Mouse (Mus musculus) right cerebral cortex, postnatal 10 days (tissue): ENCODE data around the gene Cntn5.

Source experiments
- DNase-seq, 2 experiments: peaks; one replicate each; pipeline ENCODE4 v3.0.0; 2021; ENCODE audit warnings: low spot score in 2 of 2

Cntn5 gene

DNA sequence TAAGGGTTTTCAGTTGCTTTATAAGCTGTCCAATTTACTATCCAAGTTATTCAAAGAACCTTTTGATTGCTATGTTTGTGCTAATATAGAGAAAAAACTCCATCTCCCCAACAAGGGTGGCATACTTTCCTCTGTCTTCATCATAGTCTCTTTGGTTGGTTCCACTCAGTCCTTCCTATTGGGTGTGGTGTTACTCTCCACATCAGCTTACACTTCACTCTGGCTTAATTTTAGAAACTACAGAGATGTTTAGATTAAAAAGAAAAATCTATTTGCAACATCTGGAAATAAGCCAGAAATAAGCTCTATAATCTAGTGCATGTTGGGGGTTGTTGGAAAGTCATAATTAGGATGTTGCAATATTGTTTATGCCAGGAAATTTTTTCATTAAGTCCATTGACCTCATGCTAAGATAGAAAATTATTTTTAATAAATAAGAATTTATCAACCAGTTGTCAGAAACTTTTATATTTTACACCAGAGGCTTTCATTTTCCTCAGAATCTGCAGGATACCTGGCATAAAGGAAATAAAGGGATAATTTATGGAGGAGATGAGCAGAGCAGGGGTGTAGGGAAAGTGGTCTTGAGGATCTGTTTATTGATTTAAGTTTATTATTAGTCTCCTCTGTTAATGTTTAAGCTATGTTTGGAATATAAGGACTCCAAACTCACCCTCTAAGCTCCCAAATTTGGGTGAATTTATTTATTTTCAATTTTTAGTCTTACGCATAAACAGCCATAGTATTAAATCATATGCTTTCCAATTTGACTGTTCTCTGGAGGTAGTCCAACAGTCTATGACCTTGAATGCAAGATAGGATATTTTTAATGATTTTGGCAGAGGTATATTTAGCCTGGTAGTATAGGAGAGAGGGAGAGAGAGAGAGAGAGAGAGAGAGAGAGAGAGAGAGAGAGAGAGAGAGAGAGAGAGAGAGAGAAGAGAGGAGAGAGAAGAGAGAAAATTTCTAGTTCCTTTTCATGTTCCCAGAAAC, 966.8 kb downstream of the Cntn5 start:
- DNase-seq, result no peak

DNA sequence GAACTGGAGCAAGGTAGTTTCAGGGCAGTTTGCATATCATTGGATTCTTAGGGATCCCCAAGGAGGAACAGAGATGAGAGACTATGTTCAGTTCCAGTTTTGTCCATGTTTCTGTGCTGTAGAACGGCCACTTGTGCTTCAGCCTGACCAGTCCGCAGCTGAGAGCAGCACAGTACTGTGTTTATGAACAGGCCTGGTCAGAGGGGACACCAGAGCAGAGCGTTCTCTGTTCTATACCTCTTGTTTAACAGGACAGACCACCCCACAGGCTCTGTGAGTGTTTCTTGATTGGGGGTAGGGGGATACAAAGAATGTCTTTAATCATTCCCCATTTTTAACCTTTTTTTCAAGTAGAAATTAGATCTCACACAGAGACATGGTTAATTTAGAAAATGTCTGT, 984.0 kb downstream of the Cntn5 start:
- DNase-seq, result no peak

DNA sequence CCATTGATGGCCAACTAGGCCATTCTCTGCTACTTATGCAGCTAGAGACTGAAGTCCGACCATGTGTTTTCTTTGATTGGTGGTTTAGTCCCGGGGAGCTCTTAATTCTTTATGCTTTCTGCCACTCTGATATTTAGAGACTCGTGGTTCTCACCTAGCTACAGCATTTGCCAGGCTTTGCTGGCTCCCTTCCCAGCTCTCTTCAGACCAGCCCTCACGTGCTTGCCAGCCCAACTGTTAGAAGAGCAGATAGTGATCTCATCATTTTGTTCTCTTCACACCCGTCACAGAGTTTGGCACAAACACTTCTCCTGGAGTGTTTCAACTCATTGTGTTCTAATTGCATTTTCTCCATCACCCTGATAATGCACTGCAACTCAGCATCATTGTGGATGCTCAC, 1005.5 kb downstream of the Cntn5 start:
- peak; percentile 70 to 78 for DNase-seq

DNA sequence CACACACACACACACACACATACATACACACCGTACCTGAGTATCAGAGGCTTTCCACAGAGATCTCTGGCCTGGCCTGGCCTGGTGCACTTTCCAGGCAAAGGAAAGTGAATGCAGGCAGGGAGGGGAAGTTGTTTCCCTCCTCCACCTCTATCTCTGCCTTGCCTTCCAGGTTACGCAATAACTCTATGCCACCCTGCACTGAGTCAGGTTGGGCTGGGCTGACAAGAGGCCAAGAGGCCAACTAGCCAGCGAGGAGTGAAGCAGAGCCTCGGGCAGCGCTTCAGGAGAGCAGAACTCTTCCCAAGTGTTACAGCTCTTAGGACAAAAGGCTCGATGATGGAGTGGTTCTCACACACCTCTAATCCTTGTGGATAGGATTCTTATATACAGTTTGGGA, 1018.4 kb downstream of the Cntn5 start:
- no peak for DNase-seq

DNA sequence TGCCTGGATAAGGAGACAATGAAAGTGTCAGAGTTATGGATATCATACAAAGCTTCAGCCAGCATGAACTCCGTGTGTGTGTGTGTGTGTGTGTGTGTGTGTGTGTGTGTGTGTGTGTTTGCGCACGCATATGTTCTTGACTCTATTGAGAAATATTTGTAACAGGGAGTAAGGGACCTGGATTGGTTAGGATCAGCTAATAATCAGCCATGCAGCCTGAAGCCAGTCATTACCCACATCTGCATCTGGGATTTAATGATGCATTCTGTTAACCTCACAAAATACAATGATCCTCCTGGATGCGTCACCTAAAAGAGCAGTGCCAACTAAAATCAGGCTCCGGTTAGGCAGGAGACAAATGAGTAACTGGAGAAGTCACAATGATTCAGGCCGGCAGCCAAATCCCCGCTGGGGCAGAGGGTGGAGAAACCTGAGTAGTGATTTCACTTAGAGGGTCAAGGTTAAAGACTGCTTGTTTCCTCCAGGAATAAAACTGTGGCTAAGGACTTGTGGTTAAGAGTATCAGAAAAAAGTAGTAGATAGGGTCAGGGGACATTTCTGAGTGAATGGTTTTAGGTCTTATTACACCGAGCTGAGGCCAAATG, 1021.7 kb downstream of the Cntn5 start:
- DNase-seq, result no peak

DNA sequence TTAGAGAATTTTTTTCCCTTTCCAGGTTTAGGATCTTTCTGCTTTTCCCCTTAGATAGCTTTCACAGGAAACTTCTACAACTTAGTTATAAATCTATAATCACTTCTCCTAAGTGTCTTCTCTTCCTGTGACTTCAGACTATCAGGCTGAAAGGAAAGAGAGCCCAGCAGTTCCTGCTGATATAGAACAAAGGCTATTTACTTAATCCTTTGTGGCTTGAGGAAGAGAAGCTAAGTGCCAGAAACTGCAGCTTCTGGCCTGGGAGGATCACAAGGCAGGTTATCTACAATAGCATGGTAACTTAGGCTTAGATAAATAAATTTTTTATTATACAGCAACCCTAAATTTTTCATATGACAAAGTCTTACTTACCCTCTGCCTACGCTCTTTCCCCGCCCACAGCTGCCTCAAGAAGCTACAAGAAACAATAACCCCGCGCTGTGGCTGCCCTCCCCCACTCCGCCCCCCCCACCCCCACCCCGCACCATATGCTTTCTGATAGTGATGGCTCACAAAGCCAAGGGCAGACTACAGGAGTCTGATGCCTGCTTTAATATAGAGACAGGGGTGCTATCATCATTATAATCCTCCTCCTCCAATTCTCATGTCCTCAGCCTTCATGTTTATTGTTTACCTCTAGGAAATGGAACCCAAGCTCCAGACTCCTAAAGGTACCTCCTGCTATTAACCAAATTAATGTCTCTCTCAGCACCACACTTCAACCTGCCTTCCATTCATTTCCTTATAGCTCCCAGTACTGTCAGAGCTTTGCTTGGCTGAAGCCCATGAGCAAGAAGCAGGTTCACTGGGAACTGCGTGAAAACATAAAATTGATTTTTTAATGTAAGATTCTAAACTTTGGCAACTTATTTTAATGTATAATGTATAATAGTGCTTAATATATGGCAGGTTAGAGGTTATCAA, 1032.2 kb downstream of the Cntn5 start:
- no peak for DNase-seq

DNA sequence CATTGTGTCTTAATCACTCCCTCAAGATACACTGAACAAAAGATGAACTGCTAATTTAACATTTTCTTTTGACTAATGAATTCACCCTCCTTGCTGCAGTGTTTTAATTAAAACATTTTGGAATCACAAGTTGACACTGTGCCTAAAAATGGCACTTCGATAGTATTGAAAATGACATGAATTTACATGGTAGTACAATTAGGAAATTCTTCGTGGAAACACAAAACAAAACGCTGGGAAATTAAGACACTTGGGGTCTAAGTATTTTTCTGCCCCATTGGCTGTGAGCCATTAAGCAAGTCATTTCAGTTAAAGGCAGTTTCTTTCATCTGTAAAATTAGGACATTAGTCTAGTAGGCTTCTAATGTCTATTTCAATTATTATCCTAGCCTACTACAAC, 1043.9 kb downstream of the Cntn5 start:
- DNase-seq, result no peak

DNA sequence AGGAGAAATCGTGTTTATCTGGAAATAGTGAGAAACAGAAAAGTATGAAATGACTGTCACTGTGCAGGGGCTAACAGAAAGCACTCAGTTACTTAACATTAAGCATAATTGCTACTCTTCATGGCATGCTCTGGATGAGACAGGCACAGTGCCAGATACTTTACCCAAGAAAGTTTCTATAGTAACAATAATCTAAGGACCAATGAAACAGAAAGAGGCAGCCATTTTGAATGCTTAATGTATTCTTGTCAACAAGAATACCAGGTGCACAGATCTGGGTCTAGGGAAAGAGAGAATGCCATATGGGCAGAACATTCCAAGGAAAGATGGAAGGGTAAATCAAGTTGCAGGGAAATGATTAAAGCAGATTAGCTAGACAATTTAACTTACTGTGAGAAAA, 1045.3 kb downstream of the Cntn5 start:
- DNase-seq, result no peak

DNA sequence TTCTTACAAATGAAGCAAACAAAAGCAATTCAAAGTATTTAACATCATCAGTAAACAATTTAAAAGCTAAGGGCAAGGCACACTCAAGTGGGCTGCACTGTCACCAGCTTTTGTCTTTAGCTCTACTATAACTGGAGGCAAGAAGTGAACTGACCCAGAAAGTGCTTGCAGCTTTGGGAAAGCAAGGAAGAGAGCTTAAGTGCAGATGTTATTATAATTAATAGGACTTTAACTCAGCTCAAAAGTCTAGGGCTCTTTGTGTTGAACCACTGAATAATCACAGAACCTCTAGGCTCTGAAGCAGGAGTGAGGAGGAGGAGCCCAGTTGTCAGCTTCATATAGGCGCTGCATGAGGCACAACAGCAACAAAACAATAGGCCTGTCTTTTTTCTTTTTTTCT, 1049.8 kb downstream of the Cntn5 start:
- no peak for DNase-seq

DNA sequence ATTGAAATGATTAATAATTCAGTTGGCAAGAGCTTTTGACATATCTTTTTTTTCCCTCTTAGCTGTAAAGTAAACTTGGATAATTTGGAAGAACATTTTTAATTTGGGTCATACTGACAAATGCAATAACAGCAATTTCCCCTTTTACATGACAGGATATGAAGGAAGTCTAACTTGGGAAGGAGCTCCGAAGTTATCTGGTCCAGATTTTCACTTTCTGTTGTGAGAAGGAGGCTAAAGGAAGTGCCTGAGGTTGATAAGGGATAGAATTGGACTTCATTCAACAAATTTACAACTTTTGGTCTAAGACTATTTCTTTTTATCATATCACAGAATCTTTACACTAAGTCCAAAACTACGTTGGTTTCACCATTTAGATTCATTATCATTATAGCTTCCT, 1074.3 kb downstream of the Cntn5 start:
- DNase-seq, result no peak

DNA sequence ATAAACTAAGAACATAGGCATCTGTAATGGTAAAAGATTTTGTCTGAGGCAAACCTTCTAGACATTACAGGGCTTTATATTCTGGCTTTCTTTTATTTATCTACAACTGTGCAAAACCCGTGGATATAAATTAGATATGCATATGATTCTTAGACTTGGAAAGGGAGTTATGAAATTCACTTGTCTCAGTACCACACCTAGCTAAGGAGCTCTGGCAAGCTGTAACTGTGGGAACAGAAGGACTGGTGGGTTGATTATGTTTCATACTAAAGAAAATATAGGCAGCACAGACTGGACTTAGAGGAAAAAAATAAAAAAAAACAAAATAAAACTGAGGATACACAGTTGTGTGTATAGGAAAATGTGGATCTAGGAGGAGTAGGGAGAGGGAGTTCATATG, 1084.6 kb downstream of the Cntn5 start:
- DNase-seq, result no peak

DNA sequence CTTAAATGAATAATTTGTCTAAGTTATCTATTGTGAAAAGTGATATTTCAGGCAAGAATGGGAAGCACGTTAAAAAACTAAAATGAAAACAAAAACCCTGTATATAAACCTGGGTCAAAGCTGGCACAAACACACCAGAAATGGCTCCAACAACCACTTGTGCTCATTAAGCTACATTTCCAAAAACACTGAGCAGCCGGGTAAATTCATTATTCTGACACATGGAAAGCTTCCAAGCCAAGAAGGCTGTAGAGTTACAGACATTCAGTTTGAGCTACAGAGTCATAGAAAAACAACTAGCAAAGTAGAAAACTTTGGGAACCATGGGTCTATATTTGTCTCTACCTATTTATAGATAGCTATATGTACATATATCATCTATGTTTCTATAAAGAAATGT, 1087.1 kb downstream of the Cntn5 start:
- no peak for DNase-seq

DNA sequence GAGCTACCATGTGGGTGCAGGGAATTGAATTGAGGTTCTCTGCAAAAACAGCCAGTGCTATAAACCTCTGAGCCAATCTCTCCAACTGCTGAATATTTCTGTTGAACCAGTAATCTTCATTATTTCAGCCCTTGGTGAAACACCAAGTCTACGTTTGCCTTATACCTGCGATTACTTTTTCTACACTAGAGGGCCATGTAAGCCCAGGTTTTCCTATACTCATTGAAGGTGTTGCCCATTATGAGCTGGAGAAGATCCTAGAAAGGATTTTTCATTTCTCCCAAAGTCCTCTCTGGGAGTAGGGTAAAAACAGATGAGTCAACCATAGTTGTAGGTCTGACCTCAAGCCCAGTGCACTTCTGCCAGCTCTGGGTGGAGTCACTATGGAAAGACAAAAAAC, 1105.0 kb downstream of the Cntn5 start:
- no peak for DNase-seq

DNA sequence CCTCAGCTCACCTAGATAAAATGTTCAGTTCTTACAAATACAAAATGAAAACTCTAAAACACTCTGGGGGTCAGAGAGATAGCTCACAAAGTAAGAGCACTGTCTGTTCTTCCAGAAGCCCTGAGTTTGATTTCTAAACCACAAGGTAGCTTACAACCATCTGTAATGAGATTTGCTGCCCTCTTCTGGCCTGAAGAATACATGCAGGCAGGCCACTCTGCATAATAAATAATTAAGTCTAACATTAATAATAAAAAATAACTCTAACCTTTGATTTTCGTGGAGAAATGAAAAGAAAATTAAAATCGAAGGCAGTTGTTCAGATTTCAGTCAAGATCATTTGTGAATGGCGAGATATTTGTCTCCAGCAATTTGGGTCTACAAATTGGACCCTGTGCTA, 1120.9 kb downstream of the Cntn5 start:
- no peak for DNase-seq

DNA sequence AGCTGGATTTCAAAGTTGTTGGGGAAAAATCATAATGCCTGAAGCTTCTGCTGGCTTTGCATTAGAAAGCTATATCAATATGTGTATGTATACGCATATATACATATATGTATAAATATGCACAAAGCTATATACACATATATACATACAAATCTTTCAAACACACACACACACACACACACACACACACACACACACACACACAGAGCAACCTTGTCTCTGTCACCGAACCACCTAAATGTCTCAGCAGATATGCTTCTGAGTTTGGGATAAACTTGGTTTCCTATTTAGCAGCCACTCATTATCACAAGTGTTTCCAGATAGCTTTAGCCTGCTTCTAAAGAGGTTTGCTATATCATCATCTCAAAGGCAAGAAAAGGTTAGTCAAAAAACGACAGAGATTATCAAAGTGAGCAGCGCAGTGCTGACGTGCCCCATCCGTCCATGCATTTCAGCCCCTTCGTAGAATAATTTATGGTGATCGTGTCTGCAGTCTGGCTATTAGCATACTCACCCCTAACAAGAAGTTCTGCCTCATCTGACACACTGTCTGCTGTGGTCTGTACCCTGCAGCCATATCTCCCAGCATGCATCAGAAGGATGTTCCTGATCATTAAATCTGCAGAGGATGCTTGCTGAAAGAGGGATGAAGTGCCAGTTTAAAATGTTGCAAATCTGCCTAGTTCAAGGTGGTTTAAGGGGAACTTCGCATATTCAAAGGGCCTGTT, 1123.3 kb downstream of the Cntn5 start:
- DNase-seq, result no peak

DNA sequence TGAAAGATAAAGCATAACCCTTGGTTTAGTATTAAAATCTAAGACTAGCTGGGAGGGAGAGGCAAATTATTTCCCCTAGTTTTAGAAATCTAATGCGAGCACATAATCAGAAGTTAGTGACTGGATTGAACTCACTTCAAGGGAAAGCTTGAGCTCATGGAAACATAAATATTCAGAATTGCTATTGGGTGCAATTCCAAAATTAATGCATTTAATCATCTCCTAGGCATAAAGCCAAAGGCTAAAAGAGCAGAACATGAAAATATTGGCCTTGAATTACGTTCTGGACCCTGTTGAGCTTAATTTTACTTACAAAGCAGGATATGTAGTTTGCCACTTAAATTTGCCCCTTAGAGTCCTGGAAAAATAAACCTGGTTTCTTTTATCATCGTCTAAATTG, 1124.9 kb downstream of the Cntn5 start:
- no peak for DNase-seq

DNA sequence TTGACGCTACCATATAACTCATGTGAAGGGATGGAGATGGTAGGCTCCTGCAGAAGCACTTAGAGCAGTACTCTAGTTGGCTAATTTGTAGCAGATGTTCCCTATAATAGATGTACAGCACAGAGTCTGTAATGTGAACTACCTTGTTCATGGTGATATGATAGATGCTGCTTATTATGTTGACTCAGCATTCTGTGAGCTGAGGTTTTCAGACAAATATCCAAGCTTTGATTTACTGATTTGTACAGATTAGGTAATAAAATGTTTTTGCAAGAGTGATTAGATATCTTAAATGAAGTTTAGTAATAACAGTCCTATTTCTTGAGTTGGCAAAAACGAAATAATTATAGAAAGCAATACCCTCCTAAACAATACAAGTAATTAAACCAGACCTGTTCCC, 1133.8 kb downstream of the Cntn5 start:
- no peak for DNase-seq

DNA sequence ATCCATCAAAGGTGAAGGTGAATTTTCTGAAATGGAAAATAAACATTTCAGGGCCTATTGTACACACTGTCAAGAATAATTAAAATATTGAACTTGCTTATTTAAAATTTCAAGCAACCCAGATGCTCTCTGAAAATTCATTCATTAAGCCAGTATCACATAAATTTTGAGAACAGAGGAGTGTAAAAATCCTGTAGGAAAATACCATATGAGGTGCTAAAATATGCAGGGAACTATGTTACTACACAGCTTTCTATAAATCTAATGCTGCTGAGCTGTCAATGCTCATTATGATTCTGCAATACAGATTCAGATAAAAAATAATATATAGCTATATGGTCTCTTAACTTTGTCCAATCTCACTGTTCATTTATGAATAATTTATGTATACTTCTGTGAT, 1134.9 kb downstream of the Cntn5 start:
- no peak for DNase-seq

DNA sequence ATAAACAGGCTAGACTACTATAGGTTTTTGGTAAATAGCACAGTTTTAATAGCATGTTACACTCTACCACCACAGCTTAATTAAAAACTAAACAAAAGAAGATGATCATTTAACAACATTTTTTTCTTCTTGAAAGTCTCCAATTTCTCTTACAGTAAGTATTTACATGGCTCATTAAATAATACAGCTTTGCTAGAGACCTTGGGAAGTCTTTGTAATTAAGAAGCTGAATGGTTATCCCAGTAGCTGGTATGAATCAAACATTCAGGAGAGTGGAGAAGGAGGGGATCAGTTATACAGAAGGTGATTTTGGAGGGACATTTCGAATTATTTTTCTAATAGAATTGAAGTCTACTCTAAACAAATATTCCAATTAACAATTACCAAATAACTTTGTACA, 1186.4 kb downstream of the Cntn5 start:
- no peak for DNase-seq

DNA sequence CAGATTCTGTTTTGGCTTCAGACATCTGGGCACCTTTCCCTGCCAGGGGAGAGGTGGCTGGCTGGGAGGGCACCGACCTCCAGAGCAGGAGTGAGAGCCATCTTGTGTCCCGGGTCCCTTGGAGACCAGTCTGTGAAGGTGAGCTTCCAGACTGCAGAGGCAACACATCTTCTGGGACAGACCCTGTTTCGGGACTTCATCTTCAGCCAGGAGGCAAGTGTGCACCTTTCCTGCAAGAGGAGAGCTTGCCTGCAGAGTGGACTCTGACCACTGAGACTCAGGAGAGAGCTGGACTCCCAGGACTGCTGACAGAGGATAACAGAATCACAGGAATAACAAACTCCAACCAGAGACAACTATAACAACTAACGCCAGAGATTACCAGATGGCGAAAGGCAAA, 1195.9 kb downstream of the Cntn5 start:
- DNase-seq, result no peak

DNA sequence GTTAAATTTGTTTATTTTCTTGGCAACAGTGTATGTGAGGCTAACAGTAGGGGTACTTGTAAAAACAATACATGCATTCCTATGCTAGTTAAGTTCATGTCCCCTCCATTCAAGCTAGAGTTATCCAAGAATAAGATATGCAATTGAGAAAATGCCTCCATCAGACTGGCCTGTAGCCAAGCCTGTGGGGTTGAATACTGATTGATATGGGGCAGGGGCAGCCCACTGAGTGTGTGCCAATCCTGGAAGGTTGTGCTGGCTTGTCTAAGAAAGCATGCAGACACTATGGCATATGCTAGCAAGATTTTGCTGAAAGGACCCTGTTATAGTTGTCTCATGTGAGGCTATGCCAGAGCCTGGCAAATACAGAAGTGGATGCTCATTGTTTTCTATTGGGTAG, 1196.8 kb downstream of the Cntn5 start:
- DNase-seq, result no peak

DNA sequence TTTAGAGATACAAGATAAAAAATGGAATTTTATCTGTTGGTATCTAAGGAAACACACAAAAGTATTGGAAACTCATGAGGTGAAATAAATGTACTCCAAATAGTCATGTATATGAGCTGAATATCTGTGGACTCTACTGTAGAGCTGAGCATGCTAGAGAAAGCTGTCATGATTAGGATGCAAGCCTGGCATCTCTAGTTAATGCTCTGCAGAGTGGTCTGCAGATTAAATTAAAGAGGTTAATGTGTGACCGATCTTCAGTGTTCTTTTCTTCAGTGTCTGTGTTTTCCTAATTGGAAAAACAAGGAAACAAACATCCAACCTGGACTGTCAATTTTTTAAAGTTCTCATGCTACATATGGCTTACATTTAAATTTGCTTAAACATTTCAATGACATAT, 1199.4 kb downstream of the Cntn5 start:
- DNase-seq, result no peak
